Mouse (Mus musculus): ENCODE measurements around the gene 4930519G04Rik.

DNA sequence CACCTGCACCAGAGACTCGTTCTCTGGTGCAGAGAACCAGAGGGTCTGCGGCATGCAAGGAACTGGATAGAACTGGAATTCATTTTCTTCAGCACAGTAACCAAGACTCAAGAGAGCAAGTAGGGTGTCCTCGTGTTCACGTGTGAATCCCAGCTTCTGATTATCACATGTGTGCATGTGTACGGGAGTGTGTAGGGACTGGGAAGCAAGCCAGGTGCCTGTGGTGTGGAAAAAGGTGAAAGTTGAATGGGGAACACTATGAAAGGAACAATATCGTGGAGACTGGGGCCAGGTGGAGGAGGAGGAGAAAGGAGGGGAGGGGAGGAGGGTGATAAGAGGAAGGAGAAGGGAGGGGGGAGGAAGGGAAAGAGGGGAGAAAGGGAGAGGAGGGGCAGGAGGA is 33.3 kb downstream of the 4930519G04Rik start:
- TF ChIP-seq POLR2A (IDR thresholded peaks at IDR 0.05; ENCODE audit: borderline replicate concordance, extremely low read depth, insufficient read depth, insufficient read length, poor library complexity, severe bottlenecking) (no peak), CTCF (IDR thresholded peaks at IDR 0.05; ENCODE audit: borderline replicate concordance, extremely low read depth, insufficient read depth, insufficient read length) (no peak)
